Mouse (Mus musculus) hematopoietic stem cell, adult 5-6 weeks (primary cell): Measurements from ENCODE around the gene Ttll8. TPM values are rescaled to one million over a fixed set of nuclear protein-coding genes. Genes with fewer than 3 reads are reported as not detected.

ENCODE experiments used
- ATAC-seq, 2 experiments: fragments of 125-278 bp in 1 of 2; replicated peaks in 1 of 2; 2 replicates each; pipeline ENCODE4 v1.8.0; 2016 to 2017; ENCODE audit warnings: inconsistent platforms in 2 of 2, mild to moderate bottlenecking in 2 of 2, moderate number of reproducible peaks in 2 of 2, low read depth in 1 of 2, moderate TSS enrichment in 1 of 2; ENCODE audit not compliant: low FRiP score in 2 of 2, poor library complexity in 2 of 2, severe bottlenecking in 2 of 2, insufficient read depth in 1 of 2, low TSS enrichment in 1 of 2
- total RNA-seq: library from RNA; stranded (forward); fragments of 172-1452, 232-1000 nt; gene quantifications from 2 replicates; pipeline ENCODE4 v1.2.3, GENCODE M21; 2017

Gene Ttll8
- total RNA-seq, 1 experiment from 2014 or later = not detected

DNA sequence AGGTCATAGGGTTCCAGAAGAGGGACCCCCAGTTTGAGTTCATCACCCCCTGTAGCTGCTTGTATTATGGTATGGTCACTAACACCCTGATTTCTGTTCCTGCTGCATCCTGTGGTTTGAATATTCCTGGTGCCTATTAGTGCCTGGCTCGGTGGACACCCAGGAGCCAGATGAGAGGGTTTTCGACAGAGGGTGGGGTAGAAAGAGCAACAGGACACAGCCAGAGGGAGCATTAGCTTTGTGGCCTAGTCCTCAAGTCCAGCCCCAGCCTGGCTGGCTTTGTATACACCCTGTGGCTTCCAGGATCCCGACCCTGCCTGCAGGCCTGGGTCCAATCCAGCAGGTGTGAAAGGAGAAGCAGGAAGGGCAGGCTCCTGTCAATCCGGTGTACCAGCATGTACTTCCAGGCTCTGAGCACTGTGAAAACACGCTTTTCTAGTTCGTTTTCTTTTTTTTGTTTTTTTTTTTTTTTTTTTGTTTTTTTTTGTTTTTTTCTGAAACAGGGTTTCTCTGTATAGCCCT lies 98.3 kb downstream of the Ttll8 start:
- no peak for ATAC-seq

DNA sequence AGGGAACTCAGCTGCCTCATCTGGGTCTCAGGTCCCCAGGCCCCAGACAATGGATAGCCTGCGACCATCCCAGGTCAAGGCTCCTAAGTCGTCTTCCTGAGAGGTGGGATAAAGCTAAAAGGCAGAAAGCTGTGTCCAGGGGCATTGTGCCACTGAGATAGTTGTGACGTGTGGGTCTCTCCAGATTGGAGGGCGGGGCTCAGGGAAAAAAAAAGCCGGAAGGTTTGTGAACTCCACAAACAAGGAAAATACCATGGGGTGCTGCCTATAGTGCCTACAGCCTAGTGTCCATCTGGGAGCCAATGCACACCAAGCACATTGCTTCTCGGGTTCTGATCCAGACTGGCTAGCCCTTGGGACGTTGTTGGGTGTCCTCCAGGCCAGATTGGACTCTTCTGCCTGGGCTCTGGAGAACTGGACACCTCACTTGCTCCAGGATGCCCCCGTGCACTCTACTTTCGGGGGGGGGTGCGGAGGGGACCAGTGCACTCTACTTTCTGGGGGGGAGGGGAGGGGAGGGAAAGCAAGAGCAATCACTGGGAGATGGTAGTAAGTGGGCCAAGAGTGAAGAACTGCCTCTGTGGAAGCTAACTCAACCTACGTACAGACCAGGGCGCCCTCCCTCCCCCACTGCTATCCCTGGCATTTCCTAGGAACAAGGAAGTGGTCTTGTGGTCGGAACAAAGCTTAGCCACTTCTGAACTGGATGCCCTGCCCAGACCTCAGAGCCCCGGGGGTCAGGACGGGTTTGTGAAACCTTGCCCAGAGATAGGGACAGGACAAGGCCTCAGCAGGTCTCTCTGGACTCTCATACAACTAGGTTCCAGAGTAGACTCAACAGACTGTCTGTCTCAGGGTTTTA lies 99.0 kb downstream of the Ttll8 start:
- peak; percentile 59 to 75 for ATAC-seq

DNA sequence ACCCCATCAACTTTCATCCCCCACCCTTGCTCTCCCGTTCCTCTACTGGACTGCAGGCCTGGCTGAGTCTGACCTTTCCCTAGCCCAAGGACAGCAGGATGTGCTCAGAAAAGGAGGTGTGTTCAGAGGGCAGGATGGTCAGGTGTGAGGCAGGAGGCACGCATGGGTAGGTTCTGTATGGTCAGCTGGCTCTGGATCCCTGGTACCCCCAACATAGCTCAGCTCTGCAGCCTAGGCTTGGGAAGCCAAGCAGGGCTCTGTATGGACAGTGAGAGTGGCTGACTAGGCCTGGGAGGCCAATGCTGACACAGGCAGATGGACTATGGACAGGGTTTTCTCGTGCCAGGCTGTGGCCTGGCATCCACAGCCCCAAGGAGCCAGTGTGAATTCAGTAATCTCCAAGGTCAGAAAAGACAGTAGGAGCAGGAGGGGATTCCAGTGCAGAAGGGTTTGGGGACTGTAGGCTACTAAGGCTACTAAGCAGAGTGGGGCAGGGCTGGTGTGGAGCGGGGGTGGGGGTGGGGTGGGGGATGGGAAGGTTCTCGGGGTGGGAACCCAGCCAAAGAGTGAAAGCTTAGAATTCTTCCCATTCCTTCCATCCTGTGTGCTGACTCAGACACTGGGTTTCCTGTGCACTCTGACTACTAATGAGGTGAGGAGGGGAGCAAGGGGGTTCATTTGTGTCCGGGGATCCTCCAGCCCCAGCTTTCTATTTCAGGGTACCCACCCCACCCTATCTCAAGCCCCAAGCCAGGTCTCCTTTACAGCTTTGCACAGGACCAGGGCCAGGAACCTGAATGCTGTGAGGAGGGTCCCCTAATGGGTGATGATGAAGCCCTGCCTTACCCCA lies 99.9 kb downstream of the Ttll8 start:
- no peak for ATAC-seq

DNA sequence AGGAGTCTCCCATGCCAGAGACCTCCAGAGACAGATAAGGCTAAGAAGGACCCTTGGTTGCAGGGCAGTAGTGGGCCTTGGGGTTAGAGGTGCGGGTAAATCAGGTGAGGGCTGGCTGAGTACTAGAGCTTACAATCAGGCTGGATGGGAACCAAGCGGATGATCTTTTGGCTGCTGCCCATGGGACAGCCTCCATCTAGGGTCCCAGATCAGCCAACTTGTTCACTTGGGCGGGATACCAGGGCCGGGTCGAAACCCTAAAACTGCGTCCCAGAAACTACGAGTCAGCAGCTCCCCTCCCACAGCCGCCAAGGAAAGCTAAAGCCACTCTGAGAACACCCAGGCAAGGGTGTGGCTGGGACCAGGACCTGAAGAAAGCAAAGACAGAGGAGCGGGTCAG lies 101.1 kb downstream of the Ttll8 start:
- ATAC-seq = no peak

DNA sequence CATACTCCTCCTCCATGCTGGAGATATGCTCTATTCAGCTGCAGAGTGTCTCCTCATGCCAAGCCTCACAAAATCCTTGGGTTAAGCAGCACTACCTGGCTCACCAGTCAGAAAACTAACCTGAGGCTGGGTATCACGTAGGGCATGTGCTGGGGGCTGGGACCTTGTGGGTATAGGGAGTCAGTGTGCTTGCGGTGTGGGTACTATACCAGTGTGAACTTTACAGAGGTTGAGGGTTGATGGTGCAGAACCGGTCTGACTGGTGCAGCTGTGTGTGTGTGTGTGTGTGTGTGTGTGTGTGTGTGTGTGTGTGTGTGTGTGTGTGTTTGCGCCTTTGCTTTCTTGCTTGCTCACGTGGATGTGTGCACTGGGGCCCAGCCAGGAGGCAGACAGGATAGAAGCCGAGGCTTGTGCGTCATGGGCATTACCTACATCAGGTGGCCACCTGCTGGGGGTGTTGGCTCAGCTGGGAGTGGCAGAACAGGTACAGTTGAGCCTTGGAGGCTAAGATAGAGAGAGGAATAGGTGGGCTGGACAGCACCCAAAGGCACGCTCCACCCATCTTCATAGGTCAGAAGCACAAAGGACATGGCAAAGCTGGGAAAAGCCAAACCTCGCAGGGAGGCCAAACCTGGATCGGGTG lies 102.6 kb downstream of the Ttll8 start:
- ATAC-seq = no peak

DNA sequence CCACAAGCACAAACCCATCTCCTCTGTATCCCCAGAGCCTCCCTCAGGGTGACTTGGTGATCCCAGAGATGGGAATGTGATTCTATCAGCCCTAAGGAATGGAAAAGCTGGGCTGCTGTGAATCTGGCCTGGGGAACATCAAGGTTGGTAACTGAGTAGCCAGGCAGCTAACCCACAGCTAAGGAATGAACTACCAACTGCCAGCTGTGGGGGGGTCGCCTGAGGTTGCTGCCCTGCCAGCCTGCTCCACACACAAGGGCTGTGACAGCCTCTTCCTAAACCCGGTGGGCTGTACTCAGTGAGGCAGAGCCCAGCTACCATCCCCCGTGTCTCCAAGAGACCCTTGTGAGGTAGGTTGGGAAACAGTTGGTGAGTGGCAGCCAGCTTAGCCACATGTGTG lies 103.1 kb downstream of the Ttll8 start:
- no peak for ATAC-seq

DNA sequence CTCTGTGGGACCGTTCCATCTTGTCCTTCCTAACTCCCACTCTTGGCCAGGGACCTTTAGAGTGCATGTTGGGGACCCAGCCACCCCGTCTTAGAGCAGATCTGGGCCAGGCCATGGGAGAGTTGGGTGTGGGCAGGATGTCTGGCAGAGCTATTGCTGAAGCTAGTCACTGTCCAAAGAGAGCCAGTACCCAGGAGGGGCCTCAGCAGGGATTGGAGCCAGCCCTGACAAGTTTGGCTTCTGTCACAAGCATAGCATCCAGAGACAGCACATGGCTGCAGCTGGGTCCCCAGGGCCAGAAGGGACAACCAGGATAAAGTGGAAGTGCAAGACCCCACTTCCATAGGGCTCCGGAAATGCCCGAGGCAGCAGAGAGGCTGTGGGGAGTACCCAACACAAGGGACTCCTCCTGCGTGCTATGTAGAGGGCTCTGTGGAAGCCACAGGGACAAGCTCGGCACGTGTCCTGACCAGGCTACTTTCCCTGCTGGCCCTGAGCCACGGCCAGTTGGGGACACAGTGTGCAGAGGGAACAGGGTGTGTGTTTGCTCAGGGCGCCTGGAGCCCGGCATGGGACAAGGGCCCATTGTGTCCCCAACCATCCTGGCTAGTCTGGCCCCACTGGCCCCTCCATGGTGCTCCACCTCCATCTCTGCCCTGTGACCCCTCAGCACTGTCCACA lies 103.9 kb downstream of the Ttll8 start:
- no peak for ATAC-seq

DNA sequence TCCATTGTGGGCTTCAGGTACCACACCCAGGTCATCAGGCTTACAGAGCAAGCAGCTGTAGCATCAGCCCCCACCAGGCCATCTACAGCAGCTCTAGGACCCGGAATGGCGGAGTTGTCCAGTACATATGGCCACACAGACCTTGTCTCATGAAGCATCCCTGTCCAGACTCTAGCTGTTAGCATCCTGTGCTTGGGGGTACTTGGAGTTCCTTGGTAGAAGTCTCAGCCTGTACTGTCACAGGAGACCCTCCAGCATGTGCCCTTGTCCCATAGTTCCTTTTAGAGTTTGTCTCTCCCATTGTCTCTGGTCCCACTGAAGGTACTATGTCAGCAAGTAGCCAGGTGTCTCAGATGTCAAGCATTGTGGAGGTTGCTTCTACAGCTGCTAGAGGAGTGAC lies 104.6 kb downstream of the Ttll8 start:
- ATAC-seq = no peak

DNA sequence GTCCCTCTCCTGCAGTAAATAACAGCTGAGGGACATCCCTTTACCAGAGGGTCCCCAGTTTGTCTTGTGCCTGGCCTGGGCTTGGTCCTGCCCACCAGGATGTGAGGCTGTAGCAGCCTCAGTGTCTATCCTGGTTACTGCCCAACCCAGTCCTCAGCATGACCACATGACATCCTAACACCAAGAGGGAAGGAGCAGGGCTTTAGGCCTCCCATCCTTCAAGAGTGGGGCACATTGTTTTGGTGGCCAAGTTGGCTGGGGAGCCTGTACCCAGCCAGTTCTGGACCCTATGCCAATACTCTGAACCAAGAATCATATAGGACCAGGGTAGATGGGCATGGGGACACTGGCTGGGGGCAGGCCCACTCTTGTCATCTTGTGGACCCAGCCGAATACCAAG lies 105.6 kb downstream of the Ttll8 start:
- ATAC-seq = no peak

DNA sequence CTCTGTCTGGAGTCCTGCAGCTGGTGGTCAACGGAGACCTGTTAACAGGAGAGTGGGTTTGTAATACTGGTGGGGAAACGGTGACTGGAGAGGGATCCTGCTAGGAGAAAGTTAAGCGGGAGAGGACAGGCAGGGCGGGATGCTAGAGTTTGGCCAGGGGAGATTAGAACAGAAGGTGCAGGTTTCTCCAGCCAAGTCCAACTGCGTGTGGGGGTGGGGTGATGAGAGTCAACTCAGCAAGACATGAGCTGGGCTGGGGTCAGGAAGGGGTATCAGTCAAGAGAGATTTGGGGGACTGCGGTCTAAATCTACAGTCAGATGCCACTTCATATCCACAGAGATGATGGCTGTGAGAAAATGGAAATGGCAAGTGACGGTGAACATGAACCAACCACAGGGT lies 109.3 kb downstream of the Ttll8 start:
- ATAC-seq = no peak

DNA sequence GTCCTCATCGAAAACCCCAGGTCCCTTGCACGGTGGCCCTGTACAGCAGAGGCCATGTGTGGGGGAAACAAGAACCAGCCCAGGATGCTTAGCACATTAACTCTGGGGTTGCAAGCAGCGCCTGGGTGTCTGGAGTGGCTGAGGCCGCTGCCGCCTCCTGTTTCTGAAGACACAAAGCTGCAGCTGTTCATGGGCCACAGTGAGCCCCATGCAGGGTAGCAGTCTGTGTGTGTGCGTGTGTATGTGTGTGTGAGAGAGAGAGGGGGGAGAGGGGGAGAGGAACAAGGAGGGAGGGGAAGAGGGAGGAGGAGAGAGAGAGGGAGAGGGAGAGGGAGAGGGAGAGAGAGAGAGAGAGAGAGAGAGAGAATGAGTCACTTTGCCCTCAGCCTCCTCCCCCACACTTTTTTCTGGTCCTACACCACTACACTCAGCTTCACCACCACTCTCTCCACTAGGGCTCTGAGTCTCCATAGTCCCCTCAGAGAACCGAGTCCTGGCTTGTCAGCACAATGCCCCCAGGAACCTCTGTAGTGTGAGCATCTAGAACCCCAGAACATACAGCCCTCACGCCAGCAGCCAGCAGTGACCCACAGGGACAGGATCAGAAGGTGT lies 110.6 kb downstream of the Ttll8 start:
- 0 out of 4 replicates have a peak, but pooled peaks of 1 of the 2 experiments have one; percentile 8 for ATAC-seq

DNA sequence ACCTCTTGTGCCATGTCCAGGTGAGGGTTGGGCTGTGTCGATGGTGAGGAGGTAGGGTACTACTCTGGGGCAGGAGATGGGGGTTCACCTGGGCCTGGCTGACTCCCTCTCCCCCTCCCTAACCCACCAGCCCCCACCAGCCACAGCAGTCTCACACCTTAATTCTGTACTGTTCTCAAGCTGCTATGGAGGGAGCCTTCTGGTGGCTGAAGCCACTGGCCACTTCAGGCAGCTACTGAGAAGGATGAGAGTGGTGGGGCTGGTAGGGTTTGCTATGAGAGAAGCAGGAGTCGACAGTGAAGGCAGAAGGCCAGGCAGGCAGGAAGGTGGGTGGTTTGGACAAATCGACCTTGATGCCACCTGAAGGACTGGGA lies 111.9 kb downstream of the Ttll8 start:
- no peak for ATAC-seq

DNA sequence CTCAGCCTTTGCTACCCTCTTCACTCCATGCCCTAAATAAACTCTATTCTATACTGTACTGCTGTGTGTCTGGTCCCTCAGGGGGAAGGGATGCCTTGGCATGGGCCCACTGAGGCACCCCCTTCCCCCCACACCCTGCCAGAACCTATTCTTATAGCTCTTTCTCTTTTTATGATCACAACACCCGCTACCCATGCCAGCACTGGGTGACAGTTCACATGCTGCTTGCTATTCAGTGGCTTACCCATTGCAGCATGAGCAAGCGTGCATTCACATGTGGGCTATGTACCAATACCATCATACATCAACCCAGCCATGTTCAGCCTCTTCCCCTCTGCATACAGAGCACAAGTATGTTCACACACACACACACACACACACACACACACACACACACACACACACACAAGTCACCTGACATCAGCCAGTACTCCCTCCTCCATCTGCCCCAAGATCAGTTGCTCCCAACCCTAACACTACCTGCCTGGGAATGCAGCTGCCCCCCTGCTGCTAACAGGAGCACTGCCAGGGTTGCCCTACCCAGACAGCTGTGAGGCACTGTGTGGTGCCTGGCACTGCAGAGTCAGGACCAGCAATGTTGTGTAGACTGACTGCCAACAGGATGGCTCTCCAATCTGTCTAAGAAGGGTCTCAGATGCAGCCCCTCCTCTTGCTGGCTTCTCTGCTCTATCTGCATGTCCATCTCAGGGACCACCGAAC lies 112.5 kb downstream of the Ttll8 start:
- no peak for ATAC-seq

DNA sequence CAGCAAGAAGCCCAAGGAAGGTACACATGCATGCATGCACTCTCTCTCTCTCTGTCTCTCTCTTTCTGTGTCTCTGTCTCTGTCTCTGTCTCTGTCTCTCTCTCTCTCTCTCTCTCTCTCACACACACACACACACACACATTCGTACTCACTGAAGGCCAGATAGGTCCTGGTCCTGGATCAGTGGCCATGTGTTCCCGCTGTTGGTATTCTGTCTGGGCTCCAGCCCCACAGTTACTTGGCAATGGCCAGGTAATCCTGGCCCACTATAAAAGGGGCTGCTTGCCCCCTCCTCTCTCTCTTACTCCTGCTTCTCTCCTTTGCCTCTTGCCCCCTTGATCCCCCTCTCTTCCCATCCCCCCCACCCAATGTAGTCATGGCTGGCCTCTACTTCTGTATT lies 113.1 kb downstream of the Ttll8 start:
- ATAC-seq = no peak
